Mouse (Mus musculus) 3T3-L1 (cell line): ENCODE measurements around the gene Pcdh17.

ENCODE experiments used
- DNase-seq: peaks from one replicate; pipeline ENCODE4 v3.0.0-alpha.2; 2015; ENCODE audit warnings: low read depth, low spot score

The Pcdh17 gene

GRCm38 (mm10) chr14:84477411-84477810 is 34.0 kb downstream of the Pcdh17 start:
- peak; percentile 49 for DNase-seq

GRCm38 (mm10) chr14:84480546-84480945 is 37.2 kb downstream of the Pcdh17 start:
- peak; percentile 80 for DNase-seq

DNA sequence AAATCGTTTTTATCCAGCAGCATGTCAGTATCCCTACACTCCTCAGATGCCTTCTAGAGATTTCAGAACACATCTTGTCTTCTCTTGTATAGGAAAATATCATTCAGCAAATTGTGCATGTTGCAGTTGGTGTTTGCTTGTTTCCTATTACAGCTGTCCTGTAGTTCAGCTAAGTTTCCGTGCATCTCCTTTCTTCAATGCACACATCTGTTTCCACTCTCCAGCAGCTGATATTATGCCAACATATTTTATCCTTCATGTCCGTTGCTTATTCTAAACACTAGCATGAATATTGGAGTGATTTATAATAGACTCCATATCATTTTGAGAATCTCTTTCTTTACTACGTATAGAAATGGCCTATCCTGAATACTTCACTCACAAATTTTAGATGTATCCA is 41.0 kb downstream of the Pcdh17 start:
- DNase-seq, result peak; percentile 77

DNA sequence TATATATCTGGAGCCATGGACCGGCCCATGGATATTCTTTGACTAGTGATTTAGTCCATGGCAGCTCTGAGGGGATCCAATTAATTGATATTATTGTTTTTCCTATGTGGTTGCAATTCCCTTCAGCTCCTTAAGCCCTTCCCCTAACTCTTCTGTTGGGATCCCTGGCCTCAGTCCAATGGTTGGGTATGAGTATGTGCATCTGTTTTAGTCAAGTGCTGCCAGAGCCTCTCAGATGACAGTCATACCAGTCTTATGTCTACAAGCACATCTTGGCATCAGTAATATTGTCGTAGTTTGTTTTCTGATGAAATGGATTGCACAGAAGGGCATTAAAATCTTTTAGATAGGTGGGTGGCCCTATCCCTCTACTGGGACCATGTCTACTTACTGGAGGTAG is 67.6 kb downstream of the Pcdh17 start:
- peak; percentile 58 for DNase-seq

DNA sequence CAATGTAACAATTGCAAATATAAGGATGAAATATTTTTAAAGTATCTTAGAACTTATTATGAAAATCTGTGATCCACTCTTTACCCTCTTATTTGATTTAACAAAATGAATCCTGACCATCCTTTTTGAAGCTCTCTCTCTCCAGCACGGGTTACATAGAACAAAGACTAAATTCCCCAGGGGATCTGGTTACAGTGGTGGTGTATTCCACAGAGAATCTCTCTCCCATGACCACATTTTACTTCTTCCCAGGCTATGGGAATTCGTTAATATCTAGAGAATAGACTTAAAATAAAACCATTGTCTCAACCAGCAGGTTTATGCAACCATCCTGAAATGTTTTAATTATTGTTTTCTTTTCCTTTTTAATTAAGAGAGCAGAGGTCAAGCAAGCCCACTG is 89.0 kb downstream of the Pcdh17 start:
- DNase-seq, result no peak

- no peak for DNase-seq
Measured at GRCm38 (mm10) chr14:84535264-84535663, 91.9 kb downstream of the Pcdh17 start.

DNA sequence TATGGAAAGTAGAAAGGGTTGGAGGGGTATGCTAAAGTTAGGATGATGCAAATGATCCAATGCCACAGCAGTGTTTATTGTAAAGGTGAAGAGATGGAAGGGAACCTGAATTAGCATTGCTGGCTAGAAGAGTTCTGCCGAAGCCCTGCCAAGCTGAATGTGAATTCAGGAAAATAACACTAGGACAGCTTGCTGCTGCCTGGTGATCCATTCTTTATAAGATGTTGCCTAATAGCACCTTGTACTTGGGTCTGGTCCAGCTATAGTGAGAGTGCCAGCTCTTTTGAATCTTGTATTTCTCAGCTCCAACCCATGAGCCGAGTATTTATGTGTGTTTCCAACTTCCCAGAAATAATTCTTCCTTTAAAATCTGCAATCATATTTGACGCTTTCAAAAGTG is 98.5 kb downstream of the Pcdh17 start:
- no peak for DNase-seq

DNA sequence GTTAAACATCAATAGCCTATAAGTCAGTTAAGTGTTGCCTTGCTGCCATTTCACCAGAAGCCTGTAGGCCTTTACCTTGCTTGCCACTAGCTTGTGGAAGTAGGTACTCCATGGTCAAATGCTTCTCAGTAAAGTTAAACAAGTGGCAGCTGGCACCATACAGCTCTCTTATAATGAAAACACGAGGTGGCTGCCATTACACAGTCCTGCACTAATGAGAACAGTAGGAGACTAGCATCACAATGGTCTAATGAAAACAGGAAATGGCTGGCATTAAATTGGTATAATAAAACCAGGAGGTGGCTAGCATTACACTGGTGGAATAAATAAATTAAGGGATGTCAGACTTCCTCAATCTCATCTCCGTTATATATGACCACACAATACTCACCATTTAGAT is 102.6 kb downstream of the Pcdh17 start:
- DNase-seq, result no peak

- no peak for DNase-seq
Measured at GRCm38 (mm10) chr14:84547513-84548194, 104.3 kb downstream of the Pcdh17 start.

GRCm38 (mm10) chr14:84551546-84551945 is 108.2 kb downstream of the Pcdh17 start:
- DNase-seq, result no peak

- no peak for DNase-seq
Measured at GRCm38 (mm10) chr14:84571071-84571470, 127.7 kb downstream of the Pcdh17 start.
